Mouse (Mus musculus) heart, postnatal 0 days (tissue): ENCODE measurements around the gene Papss2.

Source experiments
- CTCF ChIP-seq: IDR thresholded peaks from 2 replicates; pipeline ENCODE4 v1.5.1; 2016; ENCODE audit warnings: antibody characterized with exemption, control low read depth, low read depth
- EP300 ChIP-seq: IDR thresholded peaks from 2 replicates; pipeline ENCODE4 v1.6.1; 2016; ENCODE audit warnings: antibody characterized with exemption, low read depth

GRCm38 (mm10) chr19:32643642-32644041, 48.1 kb downstream of the Papss2 start:
- TF ChIP-seq CTCF, result no peak
- no peak for TF ChIP-seq EP300
